Mouse (Mus musculus) kidney, postnatal 36 days (tissue): ENCODE results near the gene Olfr985.

Experiments
- DNase-seq, 2 experiments: peaks; one replicate each; pipeline ENCODE4 v3.0.0; 2021 to 2022; ENCODE audit warnings: mixed read lengths in 2 of 2

The Olfr985 gene

DNA sequence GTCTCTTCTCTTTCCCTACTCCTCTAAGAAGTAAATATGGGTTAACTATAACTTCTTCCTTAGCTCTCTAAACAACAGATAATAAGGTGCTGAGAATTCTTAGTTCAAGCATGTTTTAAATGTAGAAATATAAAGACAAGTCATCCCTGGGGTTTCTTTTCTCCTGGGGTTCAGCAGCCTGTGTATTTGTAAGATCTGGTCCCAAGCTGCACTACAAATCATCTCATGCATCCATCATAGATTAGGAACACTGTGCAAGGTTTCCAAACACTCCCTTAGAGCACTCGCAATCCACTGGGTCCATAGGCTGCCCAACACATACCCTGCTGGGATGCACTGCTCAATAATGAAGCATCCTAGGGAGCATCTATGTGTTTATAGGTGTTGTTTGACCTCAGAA, at the start of gene Olfr985:
Gene Olfr985 (minus strand): TSS at position 101 of the 400 bp plus-strand sequence.
- DNase-seq, result no peak

DNA sequence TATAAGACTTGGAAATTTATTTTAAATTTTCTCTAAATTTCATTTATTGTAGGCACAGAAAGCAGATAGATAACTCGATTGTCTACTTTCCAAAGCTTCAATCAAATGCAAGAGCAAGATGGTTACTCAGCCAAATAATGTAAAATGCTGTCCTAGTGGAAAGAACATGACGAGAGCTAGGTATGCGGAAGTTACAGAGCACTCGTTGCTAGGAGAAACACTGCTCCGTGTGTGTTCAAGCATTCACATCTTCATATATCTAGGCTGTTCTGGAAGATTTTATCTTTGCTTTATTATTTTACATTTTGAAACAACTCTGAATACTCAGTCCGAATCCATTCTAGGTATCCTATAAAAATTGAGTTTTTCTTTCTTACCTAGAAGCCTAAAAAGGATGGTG, 47.0 kb upstream of the Olfr985 start:
- peak; percentile 10 to 46 for DNase-seq

DNA sequence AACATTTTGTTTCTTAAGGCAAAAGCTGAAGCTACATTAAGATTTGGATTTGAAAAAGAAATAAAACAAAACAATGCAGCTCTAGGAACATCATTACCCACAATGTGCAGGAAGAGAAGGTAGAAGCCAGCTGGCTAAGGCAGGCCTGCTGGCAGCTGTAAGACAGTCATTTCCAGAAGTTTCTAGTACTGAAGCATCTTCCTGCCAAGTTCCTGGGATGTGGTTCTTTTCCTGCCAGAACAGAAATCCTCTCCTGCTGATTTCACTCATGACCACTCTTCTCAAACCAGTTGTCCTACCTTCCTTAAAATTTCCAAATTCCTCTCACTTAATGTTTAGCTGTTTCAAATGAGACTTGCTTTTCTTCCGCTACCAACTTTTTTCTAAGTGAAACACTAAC, 36.5 kb upstream of the Olfr985 start:
- no peak for DNase-seq

DNA sequence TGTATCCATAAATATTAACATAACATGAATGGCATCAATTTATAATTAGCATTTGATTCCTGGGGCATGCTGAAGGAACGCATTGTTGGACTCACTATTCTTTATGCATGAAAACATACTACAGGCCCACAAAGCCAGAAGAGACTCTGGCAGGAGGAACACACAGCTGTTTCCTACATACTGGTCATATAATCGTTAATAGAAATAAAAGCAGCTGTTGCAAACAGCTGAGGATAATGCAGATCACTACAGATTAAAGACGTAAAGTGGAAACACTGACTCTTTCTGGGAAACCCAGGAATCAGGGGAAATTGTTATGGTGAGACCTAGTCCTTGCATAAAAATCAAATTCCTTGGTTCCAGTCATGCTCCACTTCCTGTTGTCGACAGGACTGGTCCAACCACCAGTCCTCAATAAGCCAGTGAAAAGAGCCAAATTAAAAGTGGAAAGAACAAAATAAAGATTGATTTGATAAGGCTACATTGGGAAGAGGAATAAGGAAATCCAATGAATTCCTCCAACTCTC, 25.2 kb upstream of the Olfr985 start:
- DNase-seq, result no peak

DNA sequence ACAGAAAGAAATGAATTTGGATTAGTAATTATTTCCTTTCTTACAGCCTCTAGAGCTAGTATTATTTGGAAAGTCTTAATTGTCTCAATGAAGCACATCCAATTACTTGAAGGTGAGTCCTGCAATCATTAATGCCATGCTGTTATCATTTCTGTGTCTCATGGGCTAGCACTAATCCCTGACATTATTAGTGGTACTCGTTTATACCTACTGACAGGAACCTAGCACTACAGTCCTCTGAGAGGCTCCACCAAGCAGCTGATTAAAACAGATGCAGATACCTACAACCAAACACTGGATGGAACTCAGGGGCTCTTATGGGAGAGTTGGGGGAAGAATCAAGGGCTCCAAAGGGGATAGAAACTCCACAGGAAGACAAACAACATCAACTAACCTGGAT, 11.6 kb upstream of the Olfr985 start:
- no peak for DNase-seq

DNA sequence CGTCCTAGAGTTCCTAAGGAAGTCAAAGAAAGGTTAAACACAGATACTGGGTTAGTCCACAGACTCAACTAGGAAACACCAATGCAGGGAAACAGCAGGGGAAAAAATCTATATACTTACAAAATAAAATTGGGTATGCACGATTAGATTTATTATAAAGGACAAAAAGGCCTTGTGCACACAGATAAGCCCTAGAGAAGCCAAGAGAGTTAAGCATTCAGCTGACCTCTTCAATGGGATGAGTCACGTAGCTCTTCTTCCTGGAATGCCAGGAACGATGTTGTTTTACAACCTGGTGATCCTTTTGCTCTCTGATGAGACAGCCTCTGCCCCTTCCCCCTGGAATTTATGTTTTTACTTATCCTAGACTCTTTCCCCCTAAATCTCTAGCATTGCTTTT, 9.5 kb upstream of the Olfr985 start:
- no peak for DNase-seq

DNA sequence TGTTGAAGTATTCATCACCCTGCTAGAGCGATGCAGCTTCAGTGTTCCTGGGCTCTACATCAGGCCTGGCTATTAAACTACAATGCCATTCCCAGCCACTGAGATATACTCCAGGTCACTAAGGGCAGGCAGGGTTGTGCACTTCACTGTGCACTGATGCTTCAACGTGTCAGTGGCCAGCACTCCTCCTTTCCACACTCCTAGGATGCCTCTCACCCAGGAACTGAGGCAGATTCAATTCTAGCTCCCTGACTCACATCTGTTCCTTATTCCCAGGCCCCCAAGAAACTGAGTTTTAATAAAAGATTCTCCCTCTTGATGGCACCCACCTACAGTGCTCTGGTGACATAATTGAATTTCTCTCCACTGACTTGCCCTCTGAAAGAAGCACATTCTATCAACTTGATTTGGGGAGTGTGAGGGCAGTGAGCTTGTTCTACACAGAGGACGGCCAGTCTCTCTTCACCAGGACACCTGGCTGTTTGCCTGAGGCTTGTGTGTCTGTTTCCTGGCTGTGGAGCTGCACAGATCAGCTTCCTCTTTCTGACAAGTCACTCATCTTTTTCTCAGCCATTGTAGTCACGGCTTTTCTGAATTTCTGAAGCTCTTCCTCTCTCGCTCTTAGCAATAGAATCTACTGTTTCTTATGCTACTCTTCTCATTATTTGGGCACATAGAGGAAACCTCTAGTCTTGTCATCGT, 7.2 kb upstream of the Olfr985 start:
- no peak for DNase-seq

DNA sequence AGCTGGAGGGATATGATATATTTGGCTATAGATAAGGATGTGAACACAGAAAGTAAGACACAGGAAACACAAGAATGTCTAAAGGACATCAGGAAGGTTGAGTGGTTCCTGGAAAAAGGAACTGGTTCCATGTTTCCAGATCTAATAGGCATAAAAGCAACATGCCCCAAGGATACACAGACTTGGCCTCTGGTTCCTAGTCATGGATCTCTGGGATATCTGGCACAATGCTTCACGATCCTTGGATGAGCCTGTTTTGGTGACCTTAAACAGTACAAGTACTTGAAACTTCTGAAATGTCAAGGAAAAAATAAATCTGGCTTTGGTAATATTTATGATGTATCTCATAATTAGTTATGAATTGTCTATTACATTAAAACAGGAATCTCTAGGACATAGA, 572 bp upstream of the Olfr985 start:
- no peak for DNase-seq

DNA sequence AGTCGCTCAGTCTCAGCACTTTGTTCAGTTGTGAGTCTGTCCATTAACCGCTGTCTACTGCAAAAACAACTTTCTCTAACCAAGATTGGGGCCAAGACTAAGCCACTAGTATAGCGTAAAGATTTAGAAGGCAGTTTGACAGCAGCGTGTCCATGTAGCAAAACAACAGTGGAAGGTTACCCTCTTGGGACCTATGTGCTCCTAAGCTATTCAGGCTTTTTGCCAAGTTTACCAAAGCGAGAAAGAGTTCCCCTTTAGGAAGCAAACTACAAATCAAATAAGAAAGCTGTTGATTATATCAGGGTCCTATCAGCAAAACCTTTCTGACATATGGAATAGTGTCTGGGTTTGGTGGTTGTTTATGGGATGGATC, 12.7 kb downstream of the Olfr985 start:
- no peak for DNase-seq

DNA sequence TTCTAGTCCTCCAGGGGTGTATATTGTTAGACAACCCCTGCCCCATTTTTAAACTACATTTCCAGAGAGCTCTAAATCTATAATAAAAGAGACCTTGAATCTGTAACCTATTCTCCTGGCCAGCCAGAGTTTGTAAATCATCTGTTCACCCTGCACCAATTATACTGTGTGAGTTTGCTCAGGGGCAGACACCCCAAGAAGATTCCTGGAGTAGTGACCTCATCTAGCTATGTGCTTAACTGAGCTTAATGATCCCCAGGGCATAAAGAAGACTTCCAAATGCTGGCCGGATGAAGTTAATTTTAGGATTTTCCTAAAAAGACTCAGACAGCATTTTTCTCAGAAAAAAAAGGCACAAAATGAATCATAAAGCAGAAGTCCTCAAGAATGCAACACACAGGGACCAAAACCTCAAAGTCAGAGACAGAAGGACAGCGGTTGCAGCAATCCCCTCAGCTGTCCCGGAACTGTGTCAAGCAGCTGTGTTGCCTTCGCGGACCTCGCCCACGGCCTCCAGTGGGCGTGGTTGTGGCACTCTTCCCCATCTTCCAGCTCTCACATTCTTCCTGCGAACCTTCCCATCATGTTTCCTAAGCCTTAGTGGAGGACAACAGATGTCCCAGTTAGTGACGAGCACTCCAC, 13.2 kb downstream of the Olfr985 start:
- peak; percentile 18 to 30 for DNase-seq

DNA sequence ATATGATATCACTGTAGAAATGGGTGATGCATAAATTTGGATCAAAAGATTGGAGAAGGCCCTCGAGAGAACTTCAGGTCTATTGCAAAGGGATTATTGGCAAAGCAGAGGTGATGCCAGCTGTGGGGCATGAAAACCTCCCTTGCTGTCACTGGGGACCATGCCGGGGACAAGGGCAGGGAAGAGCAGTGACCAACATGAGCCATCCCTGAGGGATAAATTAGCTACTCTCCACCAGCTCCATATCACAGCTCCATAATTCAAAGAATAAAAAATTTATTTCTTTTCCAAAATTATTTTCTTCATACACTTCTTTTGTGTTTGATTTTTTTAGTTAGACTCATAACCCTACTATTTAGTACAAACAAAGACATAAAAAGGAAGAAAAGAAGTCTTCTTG, 15.9 kb downstream of the Olfr985 start, which contains the start of gene Olfr984:
Gene Olfr984 (minus strand): TSS at position 101 of the 400 bp plus-strand sequence.
- no peak for DNase-seq

DNA sequence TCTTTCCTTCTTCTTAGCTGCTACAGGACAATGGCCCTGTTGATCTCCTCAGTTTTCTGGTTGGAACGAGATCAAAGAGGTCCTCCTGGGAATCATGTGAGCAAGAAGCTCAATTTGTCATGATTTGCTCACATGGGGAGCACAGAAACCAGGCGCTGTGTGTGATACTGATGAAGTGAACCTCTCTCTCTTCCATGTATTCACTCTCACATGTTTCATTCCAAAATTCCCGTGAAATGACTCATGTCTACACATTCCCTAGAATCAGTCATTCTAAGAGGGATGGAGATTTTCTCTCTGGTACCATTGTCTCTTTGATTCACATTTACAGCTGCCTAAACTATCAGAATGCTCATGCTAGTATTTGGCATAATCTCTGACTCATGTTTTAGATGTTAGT, 35.2 kb downstream of the Olfr985 start:
- no peak for DNase-seq

DNA sequence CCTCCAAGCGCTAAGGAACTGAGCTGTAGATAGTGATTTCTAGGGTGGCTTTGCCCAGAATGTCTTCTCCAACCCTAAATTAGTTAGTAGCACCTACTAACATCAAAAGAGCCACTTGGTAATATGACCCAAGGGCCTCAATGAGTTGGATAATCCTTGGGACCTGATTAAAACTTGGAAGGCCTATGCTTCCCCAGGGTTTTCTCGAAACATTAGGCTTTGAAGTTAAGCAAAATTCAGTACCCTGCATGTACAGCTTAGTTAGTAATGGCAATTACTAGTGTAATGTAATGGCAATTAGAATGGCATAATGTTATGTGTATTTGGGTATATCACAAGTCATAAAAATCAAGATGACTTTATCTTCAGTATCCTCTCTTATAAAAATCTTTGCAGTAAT, 36.5 kb downstream of the Olfr985 start, which contains the start of gene Olfr983:
Gene Olfr983 (minus strand): TSS at position 101 of the 400 bp plus-strand sequence.
- no peak for DNase-seq
